Mouse (Mus musculus) kidney, adult 2 months (tissue): Measurements from ENCODE around the gene Cep295. TPM values are rescaled to one million over a fixed set of nuclear protein-coding genes. Genes with fewer than 3 reads are reported as not detected.

ENCODE experiments used
- DNase-seq: peaks from one replicate; pipeline ENCODE4 v3.0.0; 2021
- H3K27ac ChIP-seq: fragments of 200-500 bp; 2 replicates; pipeline ENCODE4 v1.5.1; 2012; ENCODE audit warnings: low read depth, low read length, control low read depth, inconsistent platforms; ENCODE audit not compliant: insufficient read depth
- H3K27me3 ChIP-seq: fragments of 200-500 bp; replicated peaks from 2 replicates; pipeline ENCODE4 v1.6.1; 2012; ENCODE audit warnings: mild to moderate bottlenecking, moderate library complexity, low read length, inconsistent platforms; ENCODE audit not compliant: control insufficient read depth, insufficient read depth
- H3K36me3 ChIP-seq: fragments of 200-500 bp; 2 replicates; pipeline ENCODE4 v1.6.1; 2012; ENCODE audit warnings: mild to moderate bottlenecking, moderate library complexity, low read length, inconsistent platforms; ENCODE audit not compliant: control insufficient read depth, insufficient read depth
- H3K4me1 ChIP-seq: fragments of 200-500 bp; 2 replicates; pipeline ENCODE4 v1.6.1; 2011; ENCODE audit warnings: low read length; ENCODE audit not compliant: control insufficient read depth, insufficient read depth
- H3K4me3 ChIP-seq: fragments of 200-500 bp; 2 replicates; pipeline ENCODE4 v1.5.1; 2011; ENCODE audit warnings: mild to moderate bottlenecking, low read depth, low read length, control low read depth; ENCODE audit not compliant: insufficient read depth
- CTCF ChIP-seq: fragments of 200-500 bp; conservative IDR thresholded peaks from 2 replicates; pipeline ENCODE4 v1.5.1; 2011; ENCODE audit warnings: low read depth, mild to moderate bottlenecking, control low read depth, low read length, moderate library complexity, mixed read lengths; ENCODE audit not compliant: insufficient read depth, insufficient read length
- POLR2A ChIP-seq: fragments of 200-500 bp; IDR thresholded peaks from one replicate; pipeline ENCODE4 v1.6.1; 2011; ENCODE audit warnings: low read depth, low read length, control low read depth
- WGBS: fragments of 180-500 bp; shearing (Covaris S2); methylation state at CpG from one replicate; pipeline ENCODE4 v1.1.7; 2018; 5-methylcytosine and 5-hydroxymethylcytosine counted together
- polyA plus RNA-seq: library from polyadenylated mRNA; depleted of rRNA; stranded (reverse); fragments of >200 nt; gene quantifications from 2 replicates; pipeline ENCODE4 v1.2.3, GENCODE M21; 2012

Gene Cep295
- polyA plus RNA-seq, 1 experiment = 2.9 TPM

DNA sequence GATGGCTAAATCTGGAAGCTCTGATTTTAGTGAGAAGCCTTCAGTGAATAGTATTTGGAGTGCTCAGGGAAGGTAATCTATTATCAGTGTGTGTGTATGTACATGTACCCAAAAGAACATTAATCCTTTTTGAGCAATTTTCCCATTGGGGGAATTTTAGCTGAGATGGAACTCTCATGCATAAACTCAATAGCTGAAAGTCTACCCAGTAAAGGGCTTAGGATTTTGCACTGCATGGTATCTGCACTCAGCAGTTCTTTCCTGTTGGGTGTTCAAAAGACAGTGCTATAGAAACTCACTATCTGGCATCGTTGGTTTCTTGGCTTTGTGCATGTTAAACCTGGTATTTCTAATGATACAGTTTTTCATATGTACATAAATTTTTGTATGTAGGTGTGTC is 43.0 kb downstream of the Cep295 start:
- Histone ChIP-seq H3K4me1 (no peaks in the 10 kb centered on the region), H3K36me3 (peaks cover 21% of the 10 kb centered on the region), H3K27ac (no peak overlapping the region), H3K4me3 (no peak overlapping the region), H3K27me3 (no peaks in the 10 kb centered on the region)
- DNase-seq = no peak
- TF ChIP-seq CTCF = no peak
- no peak for TF ChIP-seq POLR2A
- 95% methylated on average over 1 of the region's 1 CpGs for WGBS

GRCm38 (mm10) chr9:15313633-15314032 is 44.0 kb downstream of the Cep295 start:
- Histone ChIP-seq H3K4me3 (no peak overlapping the region), H3K27me3 (no peaks in the 10 kb centered on the region), H3K4me1 (no peaks in the 10 kb centered on the region), H3K27ac (no peak overlapping the region), H3K36me3 (peaks cover 26% of the 10 kb centered on the region)
- TF ChIP-seq CTCF = no peak
- no peak for TF ChIP-seq POLR2A
- WGBS = 86% methylated on average over 5 of the region's 5 CpGs
- no peak for DNase-seq

- Histone ChIP-seq H3K36me3 (peaks cover 24% of the 10 kb centered on the region), H3K4me1 (peaks cover 1% of the 10 kb centered on the region; the same call in 1 of the 2 replicates), H3K27ac (no peak overlapping the region), H3K4me3 (no peak overlapping the region), H3K27me3 (no peaks in the 10 kb centered on the region)
- 93% methylated on average over 2 of the region's 2 CpGs for WGBS
- no peak for DNase-seq
- no peak for TF ChIP-seq POLR2A
- no peak for TF ChIP-seq CTCF
These were observed 45.4 kb downstream of the Cep295 start for GRCm38 (mm10) chr9:15312054-15312735.

DNA sequence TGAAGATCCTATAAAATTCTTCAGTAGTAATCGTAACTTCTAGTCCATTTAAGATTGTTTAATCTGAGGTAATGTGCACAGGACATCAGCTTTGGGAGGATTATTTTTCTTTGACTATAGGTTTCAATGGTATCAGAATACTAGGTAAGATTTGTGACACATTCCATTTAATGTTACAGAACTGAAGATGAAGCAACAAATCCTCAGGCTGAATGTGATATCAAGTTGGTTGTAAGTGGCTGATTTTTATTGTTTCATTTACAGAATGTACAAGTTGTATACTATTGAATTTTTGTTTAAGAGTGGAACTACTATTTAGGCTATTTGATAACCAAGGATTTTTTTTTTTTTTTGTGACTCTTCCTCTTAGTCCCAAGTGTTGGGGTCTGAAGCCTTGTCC is 47.4 kb downstream of the Cep295 start:
- peaks cover 3% of the 10 kb centered on the region; the same call in 1 of the 2 replicates for H3K4me1 ChIP-seq
- no peak for TF ChIP-seq CTCF
- no peak for TF ChIP-seq POLR2A
- no peak for DNase-seq
- WGBS = 74% methylated on average over 1 of the region's 1 CpGs
- no peak overlapping the region for H3K4me3 ChIP-seq
- no peak overlapping the region for H3K27ac ChIP-seq
- H3K36me3 ChIP-seq = peaks cover 19% of the 10 kb centered on the region
- no peaks in the 10 kb centered on the region for H3K27me3 ChIP-seq

- H3K36me3 ChIP-seq = peaks cover 18% of the 10 kb centered on the region
- peak; percentile 38 for DNase-seq
- 38% methylated on average over 4 of the region's 4 CpGs for WGBS
These were observed 48.2 kb downstream of the Cep295 start for GRCm38 (mm10) chr9:15309425-15309824.

GRCm38 (mm10) chr9:15308254-15308653 is 49.3 kb downstream of the Cep295 start:
- no peak for DNase-seq
- Histone ChIP-seq H3K27me3 (no peaks in the 10 kb centered on the region), H3K4me3 (no peak overlapping the region), H3K36me3 (peaks cover 16% of the 10 kb centered on the region), H3K27ac (no peak overlapping the region), H3K4me1 (peaks cover 3% of the 10 kb centered on the region; the same call in 1 of the 2 replicates)
- WGBS = 44% methylated on average over 2 of the region's 2 CpGs
- TF ChIP-seq POLR2A (no peak), CTCF (no peak)

More at GRCm38 (mm10) chr9:15309425-15309824, 48.2 kb downstream of the Cep295 start:
- Histone ChIP-seq H3K4me1 (peaks cover 3% of the 10 kb centered on the region; the same call in 1 of the 2 replicates), H3K4me3 (no peak overlapping the region), H3K27ac (no peak overlapping the region), H3K27me3 (no peaks in the 10 kb centered on the region)
- no peak for TF ChIP-seq POLR2A
- TF ChIP-seq CTCF = no peak

DNA sequence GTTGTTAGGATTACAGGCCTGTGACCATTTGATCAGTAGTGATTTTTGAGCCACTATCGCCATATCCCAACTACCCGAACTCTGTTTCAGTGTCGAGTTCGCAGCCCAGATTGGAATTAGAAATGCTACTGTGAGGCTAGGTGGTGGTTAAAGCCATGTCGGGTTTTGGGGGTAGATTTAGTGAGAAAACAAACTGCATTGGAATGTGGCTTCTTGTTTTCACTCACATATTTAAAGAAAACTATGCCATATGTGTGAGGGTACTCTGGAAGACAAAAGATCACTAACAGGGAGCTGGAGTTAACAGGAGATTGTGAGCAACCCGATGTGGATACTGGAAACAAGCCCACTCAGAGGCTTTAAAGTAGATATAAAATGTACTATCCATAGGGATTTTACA is 50.3 kb downstream of the Cep295 start:
- H3K36me3 ChIP-seq = peaks cover 13% of the 10 kb centered on the region
- WGBS = 15% methylated on average over 6 of the region's 6 CpGs
- TF ChIP-seq CTCF = no peak
- no peak for TF ChIP-seq POLR2A
- no peak overlapping the region for H3K27ac ChIP-seq
- peaks cover 4% of the 10 kb centered on the region; the same call in 1 of the 2 replicates for H3K4me1 ChIP-seq
- peak overlapping the region; percentile 97; the same call in 1 of the 2 replicates for H3K4me3 ChIP-seq
- no peaks in the 10 kb centered on the region for H3K27me3 ChIP-seq
- no peak for DNase-seq
